Mouse (Mus musculus) midbrain, embryonic 12.5 days (tissue): ENCODE measurements around the gene Fkbp6. TPM values are rescaled to one million over a fixed set of nuclear protein-coding genes. Genes with fewer than 3 reads are reported as not detected.
A peak's percentile ranks its signal among the peaks of the same experiment; 100 is the strongest.

Source experiments
- ATAC-seq: fragments of 200-750 bp; cut with Nextera tagmentation; 2 replicates; pipeline ENCODE4 v1.8.0; 2017; ENCODE audit warnings: low read depth, moderate TSS enrichment, moderate library complexity; ENCODE audit not compliant: low FRiP score
- H3K27ac ChIP-seq: fragments of 300-500 bp; sonication (generic); replicated peaks from 2 replicates; pipeline ENCODE4 v1.5.1; 2016; ENCODE audit warnings: mild to moderate bottlenecking
- H3K27me3 ChIP-seq: fragments of 300-500 bp; sonication (generic); 2 replicates; pipeline ENCODE4 v1.6.1; 2016; ENCODE audit warnings: mild to moderate bottlenecking
- H3K36me3 ChIP-seq: fragments of 300-500 bp; sonication (generic); 2 replicates; pipeline ENCODE4 v1.6.1; 2016
- H3K4me1 ChIP-seq: fragments of 300-500 bp; sonication (generic); 2 replicates; pipeline ENCODE4 v1.6.1; 2016
- H3K4me2 ChIP-seq: fragments of 300-500 bp; sonication (generic); replicated peaks from 2 replicates; pipeline ENCODE4 v1.6.1; 2016; ENCODE audit warnings: mild to moderate bottlenecking, moderate library complexity
- H3K4me3 ChIP-seq: fragments of 300-500 bp; sonication (generic); 2 replicates; pipeline ENCODE4 v1.5.1; 2016; ENCODE audit warnings: mild to moderate bottlenecking
- H3K9ac ChIP-seq: fragments of 300-500 bp; sonication (generic); replicated peaks from 2 replicates; pipeline ENCODE4 v1.6.1; 2016; ENCODE audit warnings: mild to moderate bottlenecking, moderate library complexity
- H3K9me3 ChIP-seq: fragments of 300-500 bp; sonication (generic); 2 replicates; pipeline ENCODE4 v1.6.1; 2016; ENCODE audit warnings: mild to moderate bottlenecking
- WGBS: fragments of 180-500 bp; shearing (Covaris S2); methylation state at CpG from one replicate; pipeline ENCODE4 v1.1.7; 2016; 5-methylcytosine and 5-hydroxymethylcytosine counted together
- polyA plus RNA-seq: library from polyadenylated mRNA; unstranded; fragments of >200 nt; fragmentation: Nextera tagmentation; extraction: Ambion mirVana; gene quantifications from 2 replicates; pipeline ENCODE4 v1.2.1, GENCODE M21; 2016

Gene Fkbp6
- polyA plus RNA-seq: not detected in 2 replicates

DNA sequence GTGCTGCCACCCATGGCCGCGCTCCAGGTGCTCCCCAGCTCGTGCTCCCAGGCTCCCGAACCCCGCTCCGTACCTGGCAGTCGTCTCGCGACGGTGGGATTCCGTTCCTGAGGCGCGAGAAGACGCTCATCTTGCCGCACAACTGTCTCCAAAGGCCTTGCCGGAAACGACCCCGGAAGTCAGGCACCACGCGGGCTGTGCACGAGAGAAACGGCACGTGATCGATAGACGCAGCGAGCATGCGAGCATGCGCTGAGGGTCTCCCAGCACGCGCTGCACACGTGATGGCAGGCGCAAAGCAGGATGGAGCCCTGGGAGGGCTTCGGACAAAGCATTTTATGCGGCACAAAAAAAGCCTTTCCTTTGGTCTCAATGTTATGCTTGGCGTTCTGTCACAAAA lies at the start of gene Fkbp6:
Gene Fkbp6, minus strand, starts transcription at position 183 of the 400 bp plus-strand sequence.
- WGBS: 89% methylated on average over 35 of the region's 35 CpGs
- H3K4me1 ChIP-seq: no peaks in the 10 kb centered on the region
- H3K4me3 ChIP-seq: no peak within 1 kb of the TSS
- H3K36me3 ChIP-seq: no peaks in the 10 kb centered on the region
- no peaks in the 10 kb centered on the region for H3K9me3 ChIP-seq
- no peak within 1 kb of the TSS for H3K9ac ChIP-seq
- ATAC-seq: no peak
- no peak within 1 kb of the TSS for H3K4me2 ChIP-seq
- H3K27ac ChIP-seq: no peak within 1 kb of the TSS
- peaks cover 12% of the 10 kb centered on the region for H3K27me3 ChIP-seq

DNA sequence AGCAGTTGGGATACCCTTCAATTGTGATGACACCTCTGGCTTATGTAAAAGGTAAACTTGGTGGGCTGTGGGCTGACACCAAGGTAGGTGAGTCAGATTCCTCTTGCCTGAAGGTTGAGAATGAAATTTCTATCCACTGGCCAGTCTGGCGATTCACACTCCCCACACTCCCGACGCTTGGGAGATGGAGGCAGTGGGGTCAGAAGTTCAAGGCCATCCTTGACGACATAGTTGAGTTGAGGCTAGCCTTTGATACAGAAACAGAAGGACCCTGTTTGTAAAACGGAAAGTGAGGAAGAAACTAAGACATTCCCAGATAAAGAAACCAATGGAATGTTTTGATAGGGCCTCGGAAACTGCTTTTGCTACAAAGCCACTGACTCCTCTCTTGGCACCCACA lies 49.5 kb upstream of the Fkbp6 start:
- Histone ChIP-seq H3K9ac (no peak overlapping the region), H3K4me1 (peaks cover 4% of the 10 kb centered on the region), H3K36me3 (no peaks in the 10 kb centered on the region), H3K9me3 (no peaks in the 10 kb centered on the region), H3K4me3 (no peak overlapping the region), H3K4me2 (no peak overlapping the region), H3K27me3 (peaks cover 6% of the 10 kb centered on the region; the same call in 1 of the 2 replicates), H3K27ac (no peak overlapping the region)
- WGBS: 70% methylated on average over 6 of the region's 6 CpGs
- ATAC-seq: no peak

DNA sequence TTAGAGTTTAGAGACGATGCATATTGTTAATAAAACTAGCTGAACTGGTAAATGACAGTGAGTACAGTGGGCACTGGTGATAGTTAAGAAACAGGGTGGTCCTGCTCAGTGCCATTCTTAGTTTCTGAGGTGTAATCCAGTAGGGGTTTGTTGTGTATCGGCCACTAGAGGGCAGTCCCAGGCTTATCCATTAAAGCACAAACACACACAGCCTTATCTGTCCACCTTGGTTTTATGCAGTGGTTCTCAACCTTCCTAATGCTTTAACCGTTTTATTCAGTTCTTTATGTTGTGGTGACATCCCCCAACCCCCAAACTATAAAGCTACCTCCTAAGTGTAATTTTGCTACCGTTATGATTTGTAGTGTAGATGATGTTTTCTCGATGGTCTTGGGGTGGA lies 46.0 kb upstream of the Fkbp6 start:
- H3K27me3 ChIP-seq: 0 out of 2 replicates have a peak, but pooled peaks cover 5% of the 10 kb centered on the region
- WGBS: 60% methylated on average over 5 of the region's 5 CpGs
- H3K4me2 ChIP-seq: no peak overlapping the region
- no peak overlapping the region for H3K4me3 ChIP-seq
- H3K4me1 ChIP-seq: peaks cover 14% of the 10 kb centered on the region
- peaks cover 15% of the 10 kb centered on the region for H3K36me3 ChIP-seq
- no peak overlapping the region for H3K9ac ChIP-seq
- no peaks in the 10 kb centered on the region for H3K9me3 ChIP-seq
- no peak overlapping the region for H3K27ac ChIP-seq
- no peak for ATAC-seq

DNA sequence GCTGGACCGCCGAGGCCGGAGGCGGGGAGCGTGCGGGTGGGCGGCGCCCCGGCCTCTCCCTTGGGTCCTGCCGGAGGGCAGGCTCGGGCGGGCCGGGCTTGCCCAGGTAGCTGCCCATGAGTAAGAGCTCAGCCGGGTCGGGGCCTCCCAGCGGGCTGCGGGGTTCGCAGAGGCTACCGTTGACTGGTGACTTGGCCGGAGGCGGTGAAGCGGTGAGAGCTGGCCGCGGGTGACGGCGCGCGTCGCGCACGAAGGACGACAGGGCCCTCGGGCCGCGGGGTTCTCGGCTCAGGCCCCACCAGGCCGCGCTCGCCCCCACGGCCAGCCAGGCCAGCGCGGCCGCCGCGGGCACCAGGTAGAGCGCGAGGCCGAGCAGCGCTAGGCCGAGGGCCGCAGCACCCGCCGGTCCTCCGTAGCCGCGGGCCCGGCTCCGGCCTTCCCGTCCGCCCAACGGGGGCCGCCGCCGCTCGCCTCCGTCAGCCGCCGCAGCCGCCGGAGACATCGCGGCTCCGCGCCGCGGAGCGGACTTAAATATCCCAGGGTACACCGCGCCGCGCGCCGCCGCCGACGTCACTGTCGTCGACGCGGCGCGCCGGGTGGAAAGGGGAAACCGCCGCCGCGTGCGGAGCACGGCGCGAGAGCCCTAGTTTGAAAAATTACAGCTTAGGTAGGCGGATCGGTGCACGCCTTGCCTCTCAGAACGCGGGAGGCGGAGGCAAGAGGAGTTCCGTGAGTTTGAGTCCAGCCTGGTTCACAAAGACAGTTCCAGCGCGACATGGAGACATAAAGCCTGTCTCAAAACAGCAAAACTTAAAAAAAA lies 44.4 kb upstream of the Fkbp6 start, which contains the start of gene Pom121:
Gene Pom121, minus strand, starts transcription at position 543 of the 820 bp plus-strand sequence.
- under 1% methylated on average over 109 of the region's 110 CpGs for WGBS
- Histone ChIP-seq H3K27me3 (0 out of 2 replicates have a peak, but pooled peaks cover 4% of the 10 kb centered on the region), H3K9me3 (no peaks in the 10 kb centered on the region), H3K4me2 (peak within 1 kb of the TSS; percentile 82), H3K9ac (peak within 1 kb of the TSS; percentile 98), H3K36me3 (peaks cover 31% of the 10 kb centered on the region), H3K4me1 (peaks cover 14% of the 10 kb centered on the region), H3K27ac (peak within 1 kb of the TSS; percentile 90), H3K4me3 (peak within 1 kb of the TSS; percentile 99)
- peak; percentile 90 for ATAC-seq

DNA sequence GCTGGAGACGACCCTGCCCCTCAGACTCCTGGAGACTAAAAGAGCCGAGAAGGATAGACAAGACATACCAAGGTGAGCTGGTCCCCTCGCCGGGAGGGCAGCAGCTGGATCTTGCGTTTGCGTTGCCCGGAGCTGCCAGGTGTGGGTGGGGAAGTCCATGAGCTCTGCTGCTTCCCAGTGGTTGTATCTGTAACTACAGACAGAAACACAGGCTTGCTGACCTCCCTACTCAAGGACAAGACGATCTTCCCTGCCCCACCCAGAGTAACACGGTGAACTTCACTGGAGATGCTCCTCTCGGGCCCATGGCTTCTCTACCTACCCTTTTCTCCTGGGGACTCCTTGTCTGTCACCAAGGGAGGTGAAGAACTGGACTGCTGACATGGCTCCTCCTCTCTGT lies 33.9 kb upstream of the Fkbp6 start:
- Histone ChIP-seq H3K4me3 (no peak overlapping the region), H3K4me1 (no peaks in the 10 kb centered on the region), H3K27me3 (no peaks in the 10 kb centered on the region), H3K27ac (no peak overlapping the region), H3K9me3 (no peaks in the 10 kb centered on the region), H3K4me2 (no peak overlapping the region), H3K36me3 (peaks cover 96% of the 10 kb centered on the region), H3K9ac (no peak overlapping the region)
- no peak for ATAC-seq
- WGBS: 89% methylated on average over 10 of the region's 10 CpGs

DNA sequence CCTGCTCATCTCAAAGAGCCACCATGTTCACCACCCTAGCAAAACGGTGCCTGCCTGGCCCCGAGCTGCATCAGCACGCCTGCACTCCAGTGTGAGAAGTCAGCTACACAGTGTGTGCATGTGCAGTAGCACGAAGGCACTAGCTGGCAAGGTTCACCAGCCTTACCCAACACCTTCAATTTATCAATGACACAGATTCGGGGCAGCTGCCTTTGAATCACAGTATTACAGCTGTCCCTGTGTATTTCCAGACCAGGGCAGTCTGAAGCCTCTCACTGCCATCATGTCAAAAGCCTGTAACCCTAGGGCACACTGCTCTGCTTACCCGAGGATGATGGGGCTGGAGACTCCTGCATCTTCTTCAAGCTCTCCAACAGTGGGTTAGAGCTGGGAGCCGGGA lies 32.9 kb upstream of the Fkbp6 start:
- no peak overlapping the region for H3K9ac ChIP-seq
- no peak overlapping the region for H3K4me3 ChIP-seq
- peaks cover 96% of the 10 kb centered on the region for H3K36me3 ChIP-seq
- H3K4me1 ChIP-seq: no peaks in the 10 kb centered on the region
- no peaks in the 10 kb centered on the region for H3K9me3 ChIP-seq
- H3K4me2 ChIP-seq: no peak overlapping the region
- 94% methylated on average over 7 of the region's 7 CpGs for WGBS
- H3K27me3 ChIP-seq: no peaks in the 10 kb centered on the region
- H3K27ac ChIP-seq: no peak overlapping the region
- no peak for ATAC-seq

DNA sequence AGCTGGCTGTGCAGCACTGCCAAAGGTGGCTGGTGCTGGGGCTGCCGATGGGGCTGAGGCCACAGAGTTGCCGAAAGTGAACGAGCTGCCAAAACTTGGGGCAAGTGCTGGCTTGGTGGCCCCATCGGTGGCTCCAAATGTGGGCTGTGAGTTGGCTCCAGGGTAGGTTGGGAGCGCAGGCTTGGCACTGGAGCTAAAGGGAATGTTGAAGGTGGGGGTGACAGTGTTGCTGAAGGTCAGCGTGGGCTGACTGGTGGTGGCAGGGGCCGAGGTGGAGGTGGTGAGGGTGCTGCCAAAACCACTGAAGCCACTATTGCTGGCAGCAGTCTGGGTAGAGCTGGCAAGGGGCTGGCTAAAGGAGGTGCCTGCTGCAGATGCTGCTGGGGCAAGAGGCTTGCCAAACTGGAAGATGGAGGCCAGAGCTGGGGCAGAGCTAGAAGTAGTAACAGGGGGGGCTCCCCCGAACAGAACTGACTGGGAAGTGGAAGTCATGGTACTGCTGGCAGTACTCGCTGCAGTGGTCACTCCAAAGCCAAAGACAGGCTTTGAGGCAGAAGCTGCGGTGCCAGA lies 31.6 kb upstream of the Fkbp6 start:
- no peak overlapping the region for H3K27ac ChIP-seq
- H3K9me3 ChIP-seq: no peaks in the 10 kb centered on the region
- H3K4me3 ChIP-seq: no peak overlapping the region
- H3K36me3 ChIP-seq: peaks cover 96% of the 10 kb centered on the region
- no peaks in the 10 kb centered on the region for H3K4me1 ChIP-seq
- no peak for ATAC-seq
- 91% methylated on average over 10 of the region's 10 CpGs for WGBS
- H3K9ac ChIP-seq: no peak overlapping the region
- no peaks in the 10 kb centered on the region for H3K27me3 ChIP-seq
- H3K4me2 ChIP-seq: no peak overlapping the region

DNA sequence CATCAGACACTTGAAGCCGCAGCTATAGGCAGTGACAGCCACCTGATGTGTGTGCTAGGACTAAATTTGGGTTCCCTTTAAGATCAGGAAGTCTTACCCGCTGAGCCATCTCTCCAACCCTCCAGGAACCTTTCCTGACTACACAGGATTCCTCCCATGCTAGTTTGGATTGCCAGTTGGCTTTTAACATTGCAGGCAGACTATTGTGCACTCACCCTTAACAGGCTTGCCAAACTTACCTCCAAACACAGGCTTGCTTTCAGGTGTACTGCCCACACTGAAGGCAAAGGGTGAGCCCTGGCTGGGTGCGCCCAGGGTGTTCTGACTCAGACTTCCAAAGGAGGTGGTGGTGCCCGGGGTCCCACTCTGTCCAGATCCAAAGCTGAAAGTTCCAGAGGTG lies 30.8 kb upstream of the Fkbp6 start:
- peaks cover 100% of the 10 kb centered on the region for H3K36me3 ChIP-seq
- H3K4me2 ChIP-seq: no peak overlapping the region
- no peaks in the 10 kb centered on the region for H3K4me1 ChIP-seq
- no peak overlapping the region for H3K27ac ChIP-seq
- no peak overlapping the region for H3K9ac ChIP-seq
- no peak for ATAC-seq
- no peaks in the 10 kb centered on the region for H3K27me3 ChIP-seq
- WGBS: 92% methylated on average over 4 of the region's 4 CpGs
- no peak overlapping the region for H3K4me3 ChIP-seq
- H3K9me3 ChIP-seq: no peaks in the 10 kb centered on the region

DNA sequence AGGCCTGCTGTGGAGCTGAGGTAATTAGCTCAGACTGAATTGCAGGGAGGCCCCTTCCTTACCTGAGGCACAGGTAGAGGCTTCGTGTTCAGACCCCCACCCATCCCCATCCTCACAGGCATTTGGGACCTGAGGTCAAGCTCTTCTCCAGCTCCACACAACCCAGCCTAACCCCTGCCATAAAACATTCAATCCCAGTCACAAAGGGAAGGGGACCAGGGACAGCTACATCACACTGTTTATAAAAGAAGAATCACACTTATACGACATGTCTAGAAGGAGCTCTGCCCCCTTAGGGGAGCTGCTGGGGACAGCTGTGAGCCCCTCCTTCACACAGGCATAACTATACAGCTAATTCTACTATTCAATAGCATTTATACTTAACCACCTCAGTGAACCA lies 26.5 kb upstream of the Fkbp6 start:
- H3K4me3 ChIP-seq: no peak overlapping the region
- no peaks in the 10 kb centered on the region for H3K27me3 ChIP-seq
- no peaks in the 10 kb centered on the region for H3K4me1 ChIP-seq
- WGBS: 56% methylated on average over 2 of the region's 2 CpGs
- H3K4me2 ChIP-seq: no peak overlapping the region
- H3K9ac ChIP-seq: no peak overlapping the region
- H3K27ac ChIP-seq: no peak overlapping the region
- no peak for ATAC-seq
- no peaks in the 10 kb centered on the region for H3K9me3 ChIP-seq
- peaks cover 97% of the 10 kb centered on the region for H3K36me3 ChIP-seq

DNA sequence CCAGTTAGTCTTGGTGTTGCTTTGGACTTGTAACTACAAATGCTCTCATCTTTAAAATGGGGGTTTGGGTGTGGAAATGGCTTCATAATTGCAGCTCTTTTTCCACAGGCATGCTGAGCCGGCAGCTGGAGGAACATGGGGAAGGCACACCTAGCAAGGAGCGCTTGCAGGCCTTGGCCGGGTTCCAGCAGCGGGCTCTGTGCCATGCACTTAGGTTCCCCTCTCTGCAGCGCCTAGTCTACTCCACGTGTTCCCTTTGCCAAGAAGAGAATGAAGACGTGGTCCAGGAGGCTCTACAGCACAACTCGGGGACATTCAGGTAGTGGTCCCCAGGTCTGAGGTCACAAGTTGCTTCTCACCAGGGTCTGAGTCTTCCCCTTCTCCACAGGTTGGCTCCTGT lies 25.3 kb upstream of the Fkbp6 start:
- H3K9ac ChIP-seq: no peak overlapping the region
- no peak for ATAC-seq
- no peak overlapping the region for H3K4me2 ChIP-seq
- H3K27me3 ChIP-seq: no peaks in the 10 kb centered on the region
- peaks cover 11% of the 10 kb centered on the region for H3K4me1 ChIP-seq
- H3K9me3 ChIP-seq: no peaks in the 10 kb centered on the region
- no peak overlapping the region for H3K27ac ChIP-seq
- H3K36me3 ChIP-seq: peaks cover 88% of the 10 kb centered on the region
- no peak overlapping the region for H3K4me3 ChIP-seq
- 86% methylated on average over 8 of the region's 8 CpGs for WGBS

DNA sequence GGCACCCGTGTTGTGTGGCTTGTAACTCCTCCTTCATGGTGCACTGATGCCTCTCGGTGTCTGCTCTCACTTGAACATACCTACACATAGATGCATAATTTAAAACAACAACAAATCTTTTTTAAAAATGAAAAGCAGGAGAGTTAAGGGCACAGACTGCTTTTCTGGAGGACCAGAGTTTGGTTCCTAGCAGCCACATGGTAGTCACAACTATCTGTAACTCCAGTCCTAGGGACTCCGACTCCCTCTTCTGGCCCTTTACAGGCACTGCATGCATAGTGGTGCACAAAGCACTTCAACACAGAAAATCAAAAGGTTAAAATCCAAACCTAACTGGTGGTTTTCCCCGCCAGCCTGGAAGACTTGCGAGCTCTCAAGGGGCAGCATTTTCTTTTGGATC lies 23.8 kb upstream of the Fkbp6 start:
- no peak overlapping the region for H3K9ac ChIP-seq
- H3K27me3 ChIP-seq: no peaks in the 10 kb centered on the region
- H3K9me3 ChIP-seq: no peaks in the 10 kb centered on the region
- no peak for ATAC-seq
- no peak overlapping the region for H3K27ac ChIP-seq
- peaks cover 73% of the 10 kb centered on the region for H3K36me3 ChIP-seq
- H3K4me2 ChIP-seq: no peak overlapping the region
- WGBS: 97% methylated on average over 5 of the region's 5 CpGs
- H3K4me1 ChIP-seq: peaks cover 18% of the 10 kb centered on the region
- H3K4me3 ChIP-seq: no peak overlapping the region

DNA sequence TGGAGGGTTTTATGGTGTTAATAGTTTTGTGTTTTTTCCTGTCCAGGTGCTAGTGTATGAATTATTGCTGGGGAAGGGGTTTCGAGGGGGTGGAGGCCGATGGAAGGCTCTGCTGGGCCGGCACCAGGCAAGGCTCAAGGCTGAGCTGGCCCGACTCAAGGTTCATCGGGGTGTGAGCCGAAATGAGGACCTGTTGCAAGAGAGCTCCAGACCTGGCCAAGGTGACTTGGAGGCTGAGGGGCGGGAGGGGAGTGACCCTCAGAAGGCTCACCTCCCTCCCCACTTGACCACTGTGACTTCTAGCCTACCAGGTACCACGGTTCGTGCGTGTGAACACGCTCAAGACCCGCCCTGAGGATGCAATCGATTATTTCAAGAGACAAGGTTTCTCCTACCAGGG lies 21.4 kb upstream of the Fkbp6 start:
- Histone ChIP-seq H3K27me3 (0 out of 2 replicates have a peak, but pooled peaks cover 4% of the 10 kb centered on the region), H3K36me3 (peaks cover 49% of the 10 kb centered on the region), H3K4me3 (no peak overlapping the region), H3K27ac (no peak overlapping the region), H3K4me2 (peak overlapping the region; percentile 94; the same call in 1 of the 2 replicates), H3K9ac (no peak overlapping the region), H3K4me1 (peaks cover 18% of the 10 kb centered on the region), H3K9me3 (no peaks in the 10 kb centered on the region)
- ATAC-seq: no peak
- WGBS: 96% methylated on average over 13 of the region's 13 CpGs
